Mouse (Mus musculus) heart, postnatal 36 days (tissue): ENCODE data around the gene Agap1. TPM values are rescaled to one million over a fixed set of nuclear protein-coding genes. Genes with fewer than 3 reads are reported as not detected.

Experiments used
- DNase-seq, 2 experiments: peaks; one replicate each; pipeline ENCODE4 v3.0.0; 2021 to 2022
- intact Hi-C: fragments of 180-260 bp; cut with DNase I; formaldehyde crosslinking; loops from one replicate; pipeline ENCODE4 v1.15.1; 2025
- total RNA-seq, 2 experiments: library from RNA; stranded (reverse); gene quantifications; 2 replicates each; pipeline ENCODE4 v1.2.3; 2021

Agap1 gene
- total RNA-seq, 2 experiments from 2014 or later = 60.8 to 67.6 TPM

DNA sequence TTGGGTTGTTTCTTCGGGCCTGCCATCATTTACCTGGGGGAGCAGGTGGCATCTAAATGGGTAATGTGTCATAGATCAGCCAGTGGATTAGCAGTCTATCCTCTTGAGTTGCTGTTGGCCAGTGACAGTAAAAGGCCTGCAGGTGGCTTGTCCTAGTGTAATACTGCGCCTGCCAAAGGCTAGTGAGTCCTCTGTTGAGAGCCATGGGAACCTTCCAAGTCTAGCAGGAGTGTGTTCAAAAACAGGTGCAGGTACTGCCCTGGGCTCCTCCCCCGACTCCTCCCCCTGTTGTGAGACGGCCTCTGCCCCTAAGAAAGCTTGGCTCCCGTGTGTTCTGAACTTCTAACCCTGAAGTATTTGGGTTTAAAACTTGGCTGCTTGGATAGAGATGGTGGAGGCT is 1.9 kb downstream of the Agap1 start:
- no peak for DNase-seq
- intact Hi-C loops = loop anchor here (2.0 to 5.0 kb wide), 2 partner anchors 66 to 126 kb away; no protein-coding TSS in a partner anchor

GRCm38 (mm10) chr1:89457126-89458031 is 2.8 kb downstream of the Agap1 start:
- intact Hi-C loops = loop anchor here (2.0 to 5.0 kb wide), 3 partner anchors 65 to 223 kb away; no protein-coding TSS in a partner anchor
- DNase-seq = no peak

GRCm38 (mm10) chr1:89461881-89462280 is 7.3 kb downstream of the Agap1 start:
- intact Hi-C loops = no loop called here
- DNase-seq = no peak

- intact Hi-C loops = no loop called here
- DNase-seq = peak in 1 of 2 experiments; percentile 39
Observed at GRCm38 (mm10) chr1:89463138-89463537, 8.5 kb downstream of the Agap1 start.

DNA sequence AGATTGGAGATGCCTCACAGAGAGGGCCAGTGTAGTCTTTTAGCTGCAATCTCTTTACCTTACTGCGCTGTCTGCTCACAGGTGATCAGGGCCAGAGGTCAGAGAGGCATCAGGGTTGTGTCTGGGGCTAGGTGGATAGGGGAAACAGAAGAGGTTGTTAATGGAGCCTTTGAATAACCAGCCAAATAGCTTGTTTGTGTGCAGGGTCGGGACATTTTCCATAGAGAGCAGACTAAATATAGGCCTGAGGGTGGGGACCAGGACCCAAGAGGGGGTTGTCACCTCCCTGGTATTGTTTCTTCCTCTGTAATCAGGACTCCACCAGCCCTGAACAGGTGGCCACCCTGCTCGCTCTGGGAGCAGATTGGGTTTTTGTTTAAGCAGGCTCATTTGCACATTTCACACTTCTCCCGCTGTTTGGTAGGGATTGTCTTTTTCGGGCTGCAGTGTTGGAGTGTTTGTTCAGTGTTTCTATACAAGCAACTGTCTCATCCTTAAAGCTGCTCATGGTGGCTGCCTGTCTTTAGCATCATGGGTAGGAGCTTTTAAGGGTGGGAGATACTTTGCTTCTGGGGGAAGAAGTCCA is 10.9 kb downstream of the Agap1 start:
- DNase-seq = no peak
- intact Hi-C loops = no loop called here

GRCm38 (mm10) chr1:89467321-89468069 is 12.9 kb downstream of the Agap1 start:
- intact Hi-C loops = no loop called here
- DNase-seq = peak in 1 of 2 experiments; percentile 39

GRCm38 (mm10) chr1:89468141-89468540 is 13.5 kb downstream of the Agap1 start:
- DNase-seq = no peak
- intact Hi-C loops = no loop called here

- intact Hi-C loops = no loop called here
- DNase-seq = no peak
Observed at GRCm38 (mm10) chr1:89471430-89471829, 16.8 kb downstream of the Agap1 start.

GRCm38 (mm10) chr1:89471891-89472290 is 17.3 kb downstream of the Agap1 start:
- DNase-seq = no peak
- intact Hi-C loops = no loop called here

DNA sequence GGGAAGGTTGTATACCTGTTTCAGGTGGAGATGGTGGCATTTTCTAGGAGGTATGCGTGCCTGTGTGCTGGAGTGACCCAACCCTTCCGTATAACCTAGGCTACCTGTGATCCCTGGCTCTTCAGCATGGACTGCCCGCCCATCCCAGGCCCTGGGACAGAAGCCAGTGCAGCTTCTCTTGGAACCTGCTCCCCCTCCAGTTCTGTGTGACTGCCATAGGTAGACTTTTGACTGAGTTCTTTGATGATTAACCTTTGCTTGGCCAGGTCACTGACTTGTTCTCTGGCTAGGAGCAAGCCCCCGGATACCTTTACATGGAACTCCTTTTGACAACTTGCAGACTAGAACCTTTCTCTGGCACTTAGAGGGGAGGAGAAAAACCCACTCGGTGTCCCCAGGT is 19.3 kb downstream of the Agap1 start:
- intact Hi-C loops = no loop called here
- no peak for DNase-seq

- intact Hi-C loops = no loop called here
- DNase-seq = no peak
Observed at GRCm38 (mm10) chr1:89474853-89475252, 20.2 kb downstream of the Agap1 start.

GRCm38 (mm10) chr1:89477033-89477432 is 22.4 kb downstream of the Agap1 start:
- intact Hi-C loops = no loop called here
- no peak for DNase-seq

GRCm38 (mm10) chr1:89478571-89479460 is 24.2 kb downstream of the Agap1 start:
- intact Hi-C loops = no loop called here
- no peak for DNase-seq

DNA sequence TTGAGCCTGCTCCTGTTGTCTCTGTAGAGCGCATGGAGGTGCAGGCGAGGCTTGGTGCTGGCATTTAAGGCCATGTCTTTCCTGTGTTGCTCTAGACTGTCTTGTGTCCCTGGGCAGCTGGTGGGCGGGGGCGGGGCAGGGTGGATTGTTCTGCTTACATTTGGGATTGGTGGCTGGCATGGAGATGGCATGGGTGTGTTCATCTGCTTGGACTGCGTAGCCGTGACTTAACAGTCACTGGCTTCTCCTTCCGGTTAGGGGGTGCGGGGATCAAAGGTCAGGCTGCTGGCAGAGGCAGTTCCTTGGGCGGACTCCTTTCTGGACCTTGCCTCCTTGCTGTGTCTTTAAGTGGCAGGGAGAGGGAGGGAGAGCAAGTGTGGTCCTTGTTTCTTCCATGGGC is 26.5 kb downstream of the Agap1 start:
- intact Hi-C loops = no loop called here
- DNase-seq = no peak

- intact Hi-C loops = no loop called here
- no peak for DNase-seq
Observed at GRCm38 (mm10) chr1:89482812-89483211, 28.2 kb downstream of the Agap1 start.

GRCm38 (mm10) chr1:89486891-89487290 is 32.3 kb downstream of the Agap1 start:
- intact Hi-C loops = no loop called here

DNA sequence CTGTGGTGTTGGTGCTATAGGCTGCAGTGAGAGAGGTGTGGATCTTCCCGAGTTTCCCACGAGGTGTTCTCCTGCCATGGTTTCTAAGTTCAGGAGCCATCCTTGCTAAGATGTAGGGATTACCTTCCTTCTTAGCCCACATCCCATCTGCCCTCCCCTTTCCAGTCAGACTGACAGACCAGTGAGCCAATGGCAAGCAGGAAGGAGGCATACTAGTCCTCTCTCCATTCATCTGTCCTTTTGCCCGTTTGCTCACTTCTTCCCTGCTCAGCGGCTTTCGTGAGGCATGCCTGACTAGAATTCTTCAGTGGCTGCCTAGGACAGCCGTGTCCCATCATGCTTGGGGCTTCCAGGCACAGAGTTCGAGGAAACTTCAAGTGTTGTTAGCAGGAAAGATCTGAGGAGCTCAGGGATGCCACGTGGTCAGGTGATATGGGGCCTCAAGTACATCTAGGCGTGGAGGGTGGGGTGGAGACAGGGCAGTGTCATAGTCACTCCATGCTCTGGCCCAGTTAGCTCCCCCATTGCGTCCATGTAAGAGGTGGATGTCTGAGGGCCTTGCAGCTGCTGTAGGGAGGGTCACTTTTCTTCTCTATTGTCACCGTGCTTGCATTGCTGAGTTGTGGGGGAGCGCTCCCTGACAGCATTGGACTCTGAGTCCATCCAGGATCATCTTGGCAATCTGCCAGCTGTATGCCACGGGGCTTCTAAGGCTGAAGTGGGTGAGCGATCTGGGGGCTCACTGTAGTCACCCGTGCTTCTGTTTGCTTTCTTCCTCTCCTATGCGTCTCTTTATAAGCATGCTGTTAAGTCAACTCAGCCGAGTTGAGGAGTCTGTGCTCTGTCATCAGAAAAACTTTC is 34.7 kb downstream of the Agap1 start:
- intact Hi-C loops = no loop called here
- DNase-seq = no peak

More at GRCm38 (mm10) chr1:89486891-89487290, 32.3 kb downstream of the Agap1 start:
- no peak for DNase-seq

DNA sequence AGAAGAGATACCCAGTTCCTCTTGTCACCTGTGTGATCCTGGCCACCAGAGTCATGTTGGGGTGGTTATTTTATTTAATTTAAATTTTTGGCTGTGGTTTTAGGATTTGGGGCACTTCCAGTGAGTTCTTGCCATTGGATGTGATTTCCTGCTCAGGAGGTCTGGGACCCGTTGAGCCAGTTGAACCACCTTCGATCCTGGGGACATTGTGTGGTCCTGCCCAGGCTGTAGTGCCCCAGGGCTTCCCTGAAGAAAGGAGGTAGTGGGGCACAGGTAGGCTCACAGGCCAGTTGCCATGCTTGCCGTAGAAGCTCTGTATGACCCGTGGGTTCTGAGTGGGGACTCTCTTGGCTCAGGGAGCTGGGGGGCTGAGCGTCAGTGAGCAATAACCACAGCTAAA is 38.6 kb downstream of the Agap1 start:
- intact Hi-C loops = no loop called here
- DNase-seq = no peak

- DNase-seq = no peak
- intact Hi-C loops = no loop called here
Observed at GRCm38 (mm10) chr1:89494816-89495215, 40.2 kb downstream of the Agap1 start.
